Mouse (Mus musculus) C2C12 (cell line): Measurements from ENCODE around the gene Myb.

ENCODE experiments used
- CTCF ChIP-seq: IDR thresholded peaks from one replicate; pipeline ENCODE4 v1.5.1; 2011; ENCODE audit not compliant: control insufficient read depth, insufficient read depth, insufficient read length
- FOSL1 ChIP-seq: IDR thresholded peaks from one replicate; pipeline ENCODE4 v1.8.0; 2011; ENCODE audit warnings: mild to moderate bottlenecking, low read length; ENCODE audit not compliant: poor library complexity, insufficient read depth, severe bottlenecking
- MAX ChIP-seq: IDR thresholded peaks from one replicate; pipeline ENCODE4 v1.6.1; 2011; ENCODE audit warnings: mild to moderate bottlenecking, control low read depth
- MYOD1 ChIP-seq: IDR thresholded peaks from one replicate; pipeline ENCODE4 v1.6.1; 2011; ENCODE audit warnings: low read depth; ENCODE audit not compliant: control insufficient read depth, insufficient read length
- MYOG ChIP-seq: IDR thresholded peaks from one replicate; pipeline ENCODE4 v1.6.1; 2011; ENCODE audit not compliant: control insufficient read depth, insufficient read length; ENCODE audit errors: extremely low read depth
- USF1 ChIP-seq: IDR thresholded peaks from one replicate; pipeline ENCODE4 v1.6.1; 2011; ENCODE audit warnings: low read depth, mild to moderate bottlenecking, control low read depth, moderate library complexity

DNA sequence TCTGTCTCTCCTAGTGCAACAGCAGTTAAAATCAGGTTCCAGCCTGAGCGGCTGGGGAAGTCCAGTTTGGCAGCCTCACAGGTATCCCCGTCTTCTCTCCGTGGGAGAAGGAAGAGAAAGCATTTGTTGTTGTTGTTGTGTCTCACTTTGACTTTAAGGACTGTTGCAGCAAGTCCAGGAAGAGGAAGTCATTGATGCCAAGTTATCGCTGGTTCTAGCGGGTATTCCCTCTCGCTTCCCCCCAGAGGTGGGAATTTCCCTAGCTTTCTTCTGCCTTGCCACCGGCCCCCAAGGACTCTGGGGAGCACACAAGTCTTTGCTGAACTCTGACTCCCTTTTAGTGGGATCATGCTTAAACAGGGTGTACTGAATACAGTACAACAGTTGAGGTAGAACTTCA, 40.0 kb upstream of the Myb start:
- no peak for TF ChIP-seq CTCF
- TF ChIP-seq MYOD1 = no peak
- no peak for TF ChIP-seq USF1
- no peak for TF ChIP-seq FOSL1
- TF ChIP-seq MAX = no peak
- no peak for TF ChIP-seq MYOG
